Mouse (Mus musculus) erythroid progenitor cell, adult 5-6 weeks (primary cell): Measurements from ENCODE around the gene Ppid. TPM values are rescaled to one million over a fixed set of nuclear protein-coding genes. Genes with fewer than 3 reads are reported as not detected.
"Not testable (repeated sequence)": the region's sequence is repeated elsewhere in the genome, so short reads cannot be mapped to it uniquely, and the experiment has no call there.

Source experiments
- ATAC-seq: replicated peaks from 2 replicates; pipeline ENCODE4 v1.8.0; 2016; ENCODE audit warnings: moderate number of reproducible peaks, mild to moderate bottlenecking, moderate TSS enrichment, inconsistent platforms; ENCODE audit not compliant: poor library complexity, low FRiP score, severe bottlenecking
- total RNA-seq, 2 experiments: library from RNA; stranded (forward) in 1 of 2; stranded (reverse) in 1 of 2; fragments of 150-400 nt in 1 of 2; fragments of 186-747, 209-891 nt in 1 of 2; gene quantifications; 2 replicates each; pipeline versions ENCODE4 v1.2.3 to v1.2.4; 2015 to 2017; ENCODE audit warnings: low replicate concordance in 2 of 2

Ppid gene
- total RNA-seq, 2 experiments from 2014 or later: 75.0 to 84.3 TPM

DNA sequence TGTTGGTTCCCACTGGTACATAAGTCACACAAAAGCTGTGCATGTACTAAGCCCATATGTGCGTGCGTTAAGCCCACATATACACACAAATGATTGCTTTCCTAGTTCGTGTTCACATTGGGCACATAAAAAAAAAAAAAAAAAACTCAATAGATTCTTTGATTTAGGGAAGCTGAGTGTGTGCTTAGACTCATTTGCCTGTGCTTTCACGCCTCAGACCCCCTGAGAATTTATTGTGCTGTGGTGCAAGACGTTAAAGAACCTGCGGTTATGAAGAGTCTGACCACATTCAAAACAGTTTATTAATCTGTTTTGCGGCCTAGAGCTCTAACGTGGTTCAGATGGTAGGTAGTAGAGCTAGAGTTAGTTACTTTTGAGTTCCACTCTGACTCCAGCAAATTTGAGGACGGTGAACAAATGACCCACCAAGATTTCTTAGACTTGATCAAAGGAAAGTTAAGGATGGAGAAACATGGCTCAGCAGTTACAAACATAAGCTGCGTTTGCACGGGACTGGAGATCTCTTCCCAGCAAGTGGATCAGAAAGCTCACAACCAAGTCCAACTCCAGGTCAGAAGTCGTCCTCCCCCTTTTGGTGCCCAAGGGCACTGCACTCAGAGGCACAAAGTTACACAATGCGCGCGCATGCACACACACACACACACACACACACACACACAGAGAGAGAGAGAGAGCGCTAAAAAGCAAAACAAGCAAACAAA lies 22.4 kb upstream of the Ppid start:
- no peak for ATAC-seq

DNA sequence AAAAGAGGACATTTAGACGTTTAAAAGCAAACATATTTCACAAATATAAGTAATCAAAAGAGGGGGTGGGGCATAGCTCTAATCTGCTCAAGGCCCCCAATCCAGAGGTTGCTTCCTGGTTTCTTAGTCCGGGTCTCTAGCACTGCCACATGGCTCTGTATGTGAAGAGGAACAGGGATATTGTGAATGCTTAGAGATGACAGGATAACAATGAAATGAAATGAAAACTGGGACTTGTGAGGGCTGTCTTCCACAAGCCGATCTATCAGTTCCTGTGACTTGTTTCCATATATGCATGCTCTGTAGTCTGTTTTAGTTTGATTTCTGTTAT lies 21.8 kb upstream of the Ppid start:
- ATAC-seq: no peak

- ATAC-seq: no peak
Observed at GRCm38 (mm10) chr3:79572399-79572798, 18.7 kb upstream of the Ppid start.

DNA sequence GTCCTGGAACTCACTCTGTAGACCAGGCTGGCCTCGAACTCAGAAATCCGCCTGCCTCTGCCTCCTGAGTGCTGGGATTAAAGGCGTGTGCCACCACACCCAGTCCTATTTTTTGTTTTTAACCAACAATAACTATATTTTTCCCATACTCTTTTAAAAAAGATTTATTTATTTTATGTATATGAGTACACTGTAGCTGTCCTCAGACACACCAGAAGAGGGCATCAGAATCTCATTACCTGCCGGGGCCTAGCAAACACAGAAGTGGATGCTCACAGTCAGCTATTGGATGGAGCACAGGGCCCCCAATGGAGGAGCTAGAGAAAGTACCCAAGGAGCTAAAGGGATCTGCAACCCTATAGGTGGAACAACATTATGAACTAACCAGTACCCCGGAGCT lies 17.8 kb upstream of the Ppid start:
- ATAC-seq: not testable (repeated sequence)

DNA sequence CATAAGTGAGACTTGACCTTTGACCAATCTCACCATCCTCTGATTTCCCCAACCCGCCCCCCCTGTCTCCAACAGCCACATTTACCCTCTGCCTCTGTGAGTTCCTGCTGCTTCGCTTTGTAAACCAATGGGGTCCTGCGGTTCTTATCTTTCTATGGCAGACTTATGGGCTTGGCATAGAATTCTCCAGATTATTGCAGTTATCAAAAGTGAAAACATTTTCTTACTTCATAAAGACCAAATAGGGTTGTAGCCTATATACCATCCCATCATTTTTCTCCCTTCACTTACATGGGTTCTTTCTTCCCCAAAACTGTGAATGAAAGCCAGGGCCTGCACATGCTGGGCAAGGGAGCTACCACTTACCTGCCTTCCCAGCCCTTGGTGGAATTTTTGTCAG lies 16.8 kb upstream of the Ppid start:
- peak; percentile 96 for ATAC-seq

DNA sequence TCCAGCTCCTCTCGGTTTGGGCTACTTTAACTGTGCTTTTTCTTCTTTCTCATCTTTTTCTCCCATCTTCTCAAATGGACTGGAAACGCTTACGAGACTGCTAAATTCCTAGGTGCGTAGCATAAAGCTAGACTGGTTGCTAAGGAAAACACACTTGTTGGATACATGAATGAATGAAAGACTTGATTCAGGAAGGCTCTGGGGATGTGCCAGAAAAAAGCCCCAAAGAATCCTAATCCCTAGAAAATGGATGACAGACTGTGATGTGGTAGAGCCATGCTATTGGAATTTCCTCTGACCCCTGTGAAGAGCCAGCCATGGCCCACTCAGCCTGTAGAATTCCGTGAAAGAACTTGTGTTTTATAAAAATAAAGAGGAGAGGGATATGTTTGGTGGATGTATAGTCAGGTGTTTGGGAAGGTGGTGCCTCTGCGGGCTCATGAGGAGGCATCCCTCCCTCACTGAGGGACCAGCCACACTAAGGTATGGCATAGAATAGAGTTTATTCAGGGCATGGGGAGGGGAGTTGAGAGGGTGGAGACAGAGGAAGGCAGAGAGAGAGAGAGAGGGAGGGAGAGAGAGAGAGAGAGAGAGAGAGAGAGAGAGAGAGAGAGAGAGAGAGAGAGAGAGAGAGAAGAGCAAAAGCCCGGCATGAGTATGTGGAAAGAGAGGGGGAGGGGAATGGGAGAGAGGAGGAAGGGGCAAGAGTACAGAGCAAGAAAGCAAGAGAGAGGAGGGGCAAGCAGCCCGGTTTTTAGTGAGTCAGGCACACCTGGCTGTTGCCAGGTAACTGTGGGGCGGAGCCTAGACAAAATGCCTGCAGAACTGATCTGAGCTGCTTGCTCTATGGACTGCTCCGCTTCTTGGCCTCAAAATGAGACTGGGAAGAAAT lies 15.3 kb upstream of the Ppid start:
- ATAC-seq: no peak

DNA sequence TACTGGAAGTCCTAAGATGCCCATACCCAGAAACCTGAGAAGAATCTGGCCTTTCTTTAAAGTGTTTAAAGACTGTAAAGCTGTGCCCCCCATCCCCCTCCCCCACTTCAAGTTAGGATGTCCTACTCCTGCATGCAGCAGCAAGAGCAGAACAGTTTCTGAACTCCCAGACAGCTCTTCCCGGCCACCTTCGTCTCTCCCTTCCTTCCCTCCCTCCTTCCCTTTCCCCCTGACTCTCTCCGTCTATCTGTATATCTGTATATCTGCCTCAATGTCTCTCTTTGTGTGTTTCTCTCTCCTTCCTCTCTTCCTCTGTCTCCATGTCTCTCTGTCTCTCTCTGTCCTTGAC lies 14.7 kb upstream of the Ppid start:
- no peak for ATAC-seq

DNA sequence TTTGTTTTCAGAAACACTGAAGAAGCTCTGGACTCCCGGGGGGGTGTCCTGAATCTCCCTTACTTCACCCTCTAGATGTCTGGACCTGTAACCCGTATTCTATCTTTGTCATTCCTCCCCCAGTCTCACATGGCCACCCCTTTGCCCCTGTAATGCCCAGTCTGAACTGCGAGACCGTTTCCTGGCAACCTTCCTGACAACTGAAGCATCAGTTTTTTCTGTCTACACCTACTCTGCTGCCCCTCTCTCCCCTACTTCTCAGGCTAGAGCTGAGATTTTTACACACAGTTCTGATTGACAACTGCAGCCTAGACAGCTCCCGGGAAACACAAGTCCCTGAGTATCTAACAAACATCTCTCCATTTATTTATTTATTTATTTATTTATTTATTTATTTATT lies 14.3 kb upstream of the Ppid start:
- ATAC-seq: no peak

DNA sequence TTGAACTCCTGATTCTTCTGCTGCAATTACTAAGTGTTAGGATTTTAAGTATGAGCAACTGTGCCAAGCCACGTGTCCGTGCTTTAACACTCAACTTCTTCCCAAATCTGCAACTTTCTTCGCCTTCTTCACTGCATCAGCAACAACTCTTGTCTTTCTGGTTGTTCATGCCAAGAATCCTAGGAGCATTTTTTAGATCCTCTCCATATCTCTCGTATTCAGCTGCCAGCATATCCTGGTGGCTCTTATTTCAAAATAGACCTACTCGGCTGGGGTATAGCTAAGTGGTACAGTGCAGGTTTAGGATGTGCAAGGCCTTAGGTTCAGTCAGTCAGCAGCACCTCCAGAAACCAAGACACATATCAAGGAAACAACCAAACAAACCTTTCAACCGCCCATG lies 13.5 kb upstream of the Ppid start:
- ATAC-seq: no peak

- ATAC-seq: no peak
Observed at GRCm38 (mm10) chr3:79578164-79578563, 13.0 kb upstream of the Ppid start.

DNA sequence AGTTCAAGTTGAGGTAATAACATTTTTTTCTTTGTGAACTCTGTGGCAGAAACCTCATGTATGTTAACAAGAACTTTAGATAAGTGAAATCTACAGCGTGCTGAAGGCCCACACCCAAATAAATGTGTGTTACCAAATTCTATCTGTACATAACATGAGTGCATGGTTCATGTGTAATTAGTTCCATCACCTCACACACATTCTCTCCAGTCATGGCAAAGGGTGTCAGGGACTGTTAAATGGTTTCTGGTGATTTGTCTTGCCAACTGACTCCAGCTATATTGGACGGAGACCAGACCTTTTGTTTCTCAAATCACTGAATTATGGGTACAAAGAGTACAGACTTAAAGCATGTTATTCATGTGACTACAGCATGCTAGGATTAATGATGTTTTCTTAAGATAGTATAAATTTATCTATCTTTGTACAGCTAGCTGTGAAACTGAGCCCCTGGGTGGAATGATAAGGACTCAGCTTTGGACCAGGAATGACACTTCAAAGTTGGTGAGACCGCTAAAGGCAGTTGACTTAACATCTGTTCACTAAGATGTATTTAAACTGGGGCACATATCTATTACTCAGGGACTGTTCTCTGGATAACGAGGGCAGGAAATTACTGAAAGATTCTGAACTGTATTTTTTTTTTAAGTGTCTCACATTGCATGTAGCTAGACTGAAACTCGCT lies 11.1 kb upstream of the Ppid start:
- peak; percentile 88 for ATAC-seq

DNA sequence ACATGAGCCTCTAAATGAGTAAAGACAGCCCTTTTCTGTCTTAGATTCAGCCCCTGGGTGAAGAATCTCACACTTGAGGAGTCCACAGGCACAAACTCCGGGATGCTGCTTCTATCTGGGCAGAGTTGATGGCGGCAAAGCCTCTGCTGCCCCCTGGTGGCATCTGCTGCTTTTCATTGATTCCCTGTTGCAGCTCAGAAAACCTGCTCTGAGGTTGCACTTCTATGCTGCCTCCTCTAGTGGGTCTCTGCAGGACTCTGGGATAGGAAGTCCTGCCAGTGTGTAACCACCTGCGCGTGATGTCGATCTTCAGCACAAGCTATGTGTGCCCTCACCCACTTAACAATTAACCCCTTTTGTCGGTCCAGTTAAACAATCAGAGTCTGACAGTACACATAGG lies 4.3 kb upstream of the Ppid start:
- peak; percentile 81 for ATAC-seq

- ATAC-seq: no peak
Observed at GRCm38 (mm10) chr3:79589671-79590070, 1.5 kb upstream of the Ppid start.

DNA sequence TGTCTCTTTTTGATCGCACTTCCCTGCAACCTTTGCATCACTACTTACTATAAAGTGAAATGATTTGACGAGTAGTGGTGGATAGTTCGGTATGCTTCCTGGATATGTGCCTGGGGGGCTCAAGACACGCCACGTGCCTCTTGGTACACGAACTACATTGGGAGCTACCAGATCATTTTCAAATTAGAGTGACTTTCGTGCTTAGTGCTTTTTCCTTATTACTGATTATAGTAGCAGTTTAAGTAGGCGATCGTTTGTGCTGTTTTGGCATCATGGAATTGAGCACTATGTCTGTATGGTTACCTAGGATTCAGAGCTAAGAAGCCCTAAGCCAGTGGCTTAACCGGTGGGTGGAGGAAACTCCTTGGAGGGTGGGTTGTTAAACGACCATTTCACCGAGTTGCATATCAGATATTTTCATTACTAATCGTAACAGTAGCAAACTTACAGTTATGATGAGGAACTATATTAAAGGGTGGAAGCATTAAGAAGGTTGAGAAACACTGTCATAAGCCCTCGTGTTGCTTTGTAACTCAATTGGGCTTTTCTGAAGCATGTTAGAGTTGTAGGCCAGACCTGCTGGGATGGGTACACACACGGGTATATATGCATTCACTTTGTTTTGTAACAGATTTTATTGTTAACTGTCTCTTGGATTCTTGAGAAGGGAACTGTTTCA lies 790 bp downstream of the Ppid start:
- no peak for ATAC-seq

DNA sequence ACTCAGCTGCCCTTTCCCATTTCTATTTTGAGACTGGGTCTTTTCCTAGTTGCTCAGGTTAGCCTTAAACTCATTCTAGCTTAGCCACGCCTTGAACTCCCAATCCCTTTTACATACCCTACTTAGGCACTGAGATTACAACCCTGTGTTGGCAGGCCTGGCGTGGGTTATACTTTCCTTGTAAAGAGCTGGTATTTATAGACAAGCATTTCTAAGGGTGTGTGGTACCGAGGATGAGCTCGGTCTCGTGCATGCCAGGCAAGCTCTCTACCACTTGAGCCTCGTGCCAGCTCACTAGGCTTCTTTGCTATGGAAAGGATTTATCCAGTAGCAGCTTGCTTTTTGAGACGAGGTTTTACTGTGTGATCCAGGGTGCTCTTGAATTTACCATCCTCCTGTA lies 4.3 kb downstream of the Ppid start:
- ATAC-seq: no peak

DNA sequence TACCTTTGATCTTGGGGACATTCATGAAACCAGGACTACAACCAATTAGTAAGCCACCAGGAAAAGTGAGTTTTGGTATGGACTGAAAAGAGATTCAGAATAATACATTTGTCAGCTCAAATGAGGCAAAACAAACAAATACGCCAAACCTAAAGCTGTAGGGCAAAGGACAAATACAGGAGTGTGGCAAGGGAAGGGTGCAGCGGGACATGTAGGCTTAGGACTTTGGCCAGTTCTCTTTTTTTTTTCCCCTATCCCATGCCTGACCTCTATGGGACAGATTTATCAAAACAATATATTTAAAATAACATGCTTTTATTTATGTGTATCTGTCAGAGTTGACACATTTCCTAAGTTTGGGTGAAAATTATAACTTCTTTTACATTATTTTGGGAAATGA lies 18.7 kb downstream of the Ppid start:
- ATAC-seq: no peak

DNA sequence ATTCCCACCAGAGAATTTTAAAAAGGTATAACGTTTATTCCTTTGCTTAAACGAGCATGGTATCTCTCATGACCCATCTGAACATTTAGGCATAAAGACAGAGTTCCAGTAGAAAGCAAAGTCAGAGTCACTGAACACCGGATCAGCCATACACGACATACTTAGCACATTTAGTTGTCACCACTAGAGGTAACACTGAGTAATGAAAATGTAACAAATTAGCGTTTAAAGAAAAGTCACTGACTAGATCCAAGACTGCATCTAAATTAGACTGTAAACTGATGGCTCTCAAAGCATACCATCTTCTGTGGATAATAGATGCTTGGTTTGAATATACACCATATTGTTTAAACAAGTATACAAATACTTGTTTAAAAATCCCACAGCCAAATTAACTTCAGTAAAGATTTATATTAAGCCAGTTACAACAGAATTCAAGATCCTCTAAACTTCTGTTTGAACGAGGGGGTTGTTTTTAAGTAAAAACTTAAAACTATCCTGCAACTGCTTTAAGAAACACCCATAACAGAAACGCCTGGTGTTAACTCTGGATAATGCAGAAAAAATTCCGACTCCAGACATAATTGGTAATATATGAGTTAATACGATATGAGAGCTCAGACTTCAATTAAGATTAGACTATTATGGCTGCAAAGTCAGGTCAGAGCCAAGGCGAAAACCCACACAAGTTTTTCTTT lies 36.5 kb downstream of the Ppid start:
- ATAC-seq: peak; percentile 30; the same call in 1 of the 2 replicates

DNA sequence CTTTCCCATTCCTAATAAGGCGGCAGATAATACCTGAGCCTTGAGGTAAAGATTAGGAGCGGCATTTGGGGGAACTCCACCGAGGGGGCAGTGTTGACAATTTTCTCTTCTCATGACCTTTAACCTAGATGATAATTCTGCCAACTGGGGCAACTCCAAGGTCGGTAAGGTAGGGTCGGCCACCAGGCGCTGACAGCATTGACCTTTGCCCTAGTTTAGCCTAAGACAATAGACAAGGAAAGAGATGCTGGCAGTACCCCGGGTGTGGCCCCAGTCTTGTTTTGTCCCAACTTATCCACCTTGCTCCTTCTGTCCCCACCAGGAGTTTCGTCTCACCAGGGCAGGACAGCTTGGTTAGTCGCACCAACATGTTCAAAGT lies 37.0 kb downstream of the Ppid start:
- peak; percentile 40 for ATAC-seq

DNA sequence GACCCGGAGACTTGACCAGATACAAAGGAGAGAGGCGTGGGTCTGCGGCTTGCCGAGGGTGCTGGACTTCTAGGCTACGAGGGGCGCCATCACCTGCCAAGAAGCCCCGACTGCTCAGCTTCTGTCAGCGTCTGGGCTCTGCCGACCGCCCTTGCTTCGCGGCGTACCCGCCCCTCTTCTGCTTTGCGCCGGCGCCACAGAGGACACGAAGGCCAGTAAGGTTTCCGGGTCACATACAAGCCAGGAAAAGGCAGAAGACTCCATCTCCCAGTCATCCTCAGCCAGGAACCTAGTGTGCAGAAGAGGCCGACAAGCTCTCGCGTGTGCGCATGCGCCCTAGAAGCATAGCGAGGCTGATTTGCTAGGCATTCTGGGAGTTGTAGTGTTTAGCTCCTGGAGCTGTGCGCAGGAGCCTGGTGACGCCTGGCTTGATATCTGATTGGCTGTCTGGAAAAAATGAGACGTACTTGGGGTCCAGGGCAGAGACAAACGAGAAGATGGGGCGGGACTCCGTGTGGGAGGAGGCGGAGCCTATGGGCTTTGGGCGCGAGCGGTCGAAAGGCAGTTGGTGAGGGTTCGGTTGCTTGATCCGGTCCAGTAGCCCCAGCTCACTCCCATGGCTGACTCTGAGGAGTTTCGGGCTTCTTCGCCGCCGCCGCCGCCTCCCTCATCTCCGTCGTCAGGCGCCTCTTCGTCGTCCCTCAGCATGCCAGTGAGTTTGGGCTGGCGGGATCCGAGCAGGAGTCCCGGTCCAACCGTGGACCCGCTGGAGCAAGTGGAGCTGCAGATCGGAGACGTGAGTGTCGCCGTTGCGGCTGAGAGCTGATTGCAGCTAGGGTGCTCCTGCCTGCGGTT lies 37.6 kb downstream of the Ppid start, which contains the start of gene 4930579G24Rik:
Gene 4930579G24Rik (plus strand): TSS at position 519 of the 855 bp plus-strand sequence.
- ATAC-seq: peak; percentile 91
